Mouse (Mus musculus) thymus, adult 2 months (tissue): ENCODE measurements around the gene Trabd2b.

Source experiments
- CTCF ChIP-seq: fragments of 200-500 bp; IDR thresholded peaks from 2 replicates; pipeline ENCODE4 v1.5.1; 2012; ENCODE audit warnings: mild to moderate bottlenecking, control low read depth, low read length, moderate library complexity, borderline replicate concordance; ENCODE audit not compliant: control insufficient read depth, poor library complexity, insufficient read depth; ENCODE audit errors: extremely low read depth
- POLR2A ChIP-seq: fragments of 200-500 bp; IDR thresholded peaks from 2 replicates; pipeline ENCODE4 v1.6.1; 2012; ENCODE audit warnings: mild to moderate bottlenecking, low read length, control low read depth, moderate library complexity; ENCODE audit not compliant: control insufficient read depth, poor library complexity, insufficient read depth; ENCODE audit errors: extremely low read depth

DNA sequence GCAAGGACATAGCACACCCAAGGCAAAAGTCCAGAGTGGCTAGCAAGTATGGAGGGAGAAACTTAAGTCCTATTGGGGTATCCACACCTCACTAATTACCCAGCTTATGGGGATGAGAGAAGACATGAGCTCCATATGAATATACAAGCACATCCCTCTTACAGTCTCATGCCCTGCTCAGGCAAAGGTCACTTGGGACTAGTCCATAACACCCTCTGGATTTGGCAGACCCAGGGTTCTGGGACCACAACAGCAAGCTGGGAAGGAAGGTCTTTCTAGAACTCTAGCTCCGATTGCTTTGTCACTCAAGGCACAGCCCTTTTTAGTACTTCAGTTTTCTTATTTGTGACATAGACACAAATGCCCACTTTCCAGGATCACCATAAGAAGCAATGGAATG lies 112.0 kb downstream of the Trabd2b start:
- no peak for TF ChIP-seq CTCF
- no peak for TF ChIP-seq POLR2A
